Mouse (Mus musculus): ENCODE data around the gene Lhfpl5.

GRCm38 (mm10) chr17:28621381-28622299 lies 46.2 kb downstream of the Lhfpl5 start:
- TF ChIP-seq GATA1 (IDR thresholded peaks at IDR 0.05; ENCODE audit: borderline replicate concordance, low read length) (no peak), FLI1 (IDR thresholded peaks at IDR 0.05; ENCODE audit: low read length) (no peak)

Data from megakaryocyte, embryonic 14.5 days (primary cell).